Mouse (Mus musculus) megakaryocyte progenitor cell, adult 5-6 weeks (primary cell): ENCODE measurements around the gene Olfr1272. TPM values are rescaled to one million over a fixed set of nuclear protein-coding genes. Genes with fewer than 3 reads are reported as not detected.
"Not testable (repeated sequence)": the region's sequence is repeated elsewhere in the genome, so short reads cannot be mapped to it uniquely, and the experiment has no call there.

Source experiments
- ATAC-seq: replicated peaks from 2 replicates; pipeline ENCODE4 v1.8.0; 2016; ENCODE audit warnings: mild to moderate bottlenecking, moderate TSS enrichment, inconsistent platforms; ENCODE audit not compliant: poor library complexity
- total RNA-seq, 2 experiments: library from RNA; stranded (forward) in 1 of 2; stranded (reverse) in 1 of 2; fragments of 157-497, 149-512 nt in 1 of 2; fragments of 200-1000 nt in 1 of 2; gene quantifications; 2 replicates each; pipeline versions ENCODE4 v1.2.3 to v1.2.4; 2015 to 2017

Olfr1272 gene
- total RNA-seq (2015) (not detected in 2 replicates), total RNA-seq (2017) (not detected in 2 replicates)

GRCm38 (mm10) chr2:90292741-90293140 lies at the start of gene Olfr1272:
Gene Olfr1272, minus strand, starts transcription at chr2:90292841.
- ATAC-seq, result no peak

GRCm38 (mm10) chr2:90321900-90322299 lies 29.3 kb upstream of the Olfr1272 start, which contains the start of gene Gm13769:
Gene Gm13769, plus strand, starts transcription at chr2:90322200.
- ATAC-seq, result not testable (repeated sequence)

- no peak for ATAC-seq
Measured at GRCm38 (mm10) chr2:90270932-90271331, 21.7 kb downstream of the Olfr1272 start, which contains the start of gene Olfr1271. Gene Olfr1271, minus strand, starts transcription at chr2:90271032.

- no peak for ATAC-seq
Measured at GRCm38 (mm10) chr2:90257492-90257891, 35.1 kb downstream of the Olfr1272 start, which contains the start of gene Olfr142. Gene Olfr142, minus strand, starts transcription at chr2:90257592.

Other genes starting within 250 kb of the Olfr1272 start
- not detected in 2 replicates for gene Olfr140, start 229.2 kb downstream of the Olfr1272 start, total RNA-seq (2015)
- not detected in 2 replicates for gene Olfr140, start 229.2 kb downstream of the Olfr1272 start, total RNA-seq (2017)
- not detected in 2 replicates for gene Olfr1269, start 171.4 kb downstream of the Olfr1272 start, total RNA-seq (2015)
- gene Olfr1269, start 171.4 kb downstream of the Olfr1272 start, total RNA-seq (2017), result not detected in 2 replicates
- not detected in 2 replicates for gene Olfr32, start 150.5 kb downstream of the Olfr1272 start, total RNA-seq (2015)
- gene Olfr32, start 150.5 kb downstream of the Olfr1272 start, total RNA-seq (2017), result not detected in 2 replicates
- not detected in 2 replicates for gene Olfr1270, start 139.8 kb downstream of the Olfr1272 start, total RNA-seq (2015)
- not detected in 2 replicates for gene Olfr1270, start 139.8 kb downstream of the Olfr1272 start, total RNA-seq (2017)
- not detected in 2 replicates for gene Olfr1506, start 68.3 kb downstream of the Olfr1272 start, total RNA-seq (2015)
- gene Olfr1506, start 68.3 kb downstream of the Olfr1272 start, total RNA-seq (2017), result not detected in 2 replicates
- gene Olfr142, start 35.2 kb downstream of the Olfr1272 start, total RNA-seq (2015), result not detected in 2 replicates
- not detected in 2 replicates for gene Olfr142, start 35.2 kb downstream of the Olfr1272 start, total RNA-seq (2017)
- not detected in 2 replicates for gene Olfr1271, start 21.8 kb downstream of the Olfr1272 start, total RNA-seq (2015)
- gene Olfr1271, start 21.8 kb downstream of the Olfr1272 start, total RNA-seq (2017), result not detected in 2 replicates
- 0.17 TPM in 1 of 2 replicates, not detected in the other for gene Gm13769, start 29.4 kb upstream of the Olfr1272 start, total RNA-seq (2015)
- gene Gm13769, start 29.4 kb upstream of the Olfr1272 start, total RNA-seq (2017), result not detected in 2 replicates
- gene Olfr1274-ps, start 105.8 kb upstream of the Olfr1272 start, total RNA-seq (2015), result not detected in 2 replicates
- not detected in 2 replicates for gene Olfr1274-ps, start 105.8 kb upstream of the Olfr1272 start, total RNA-seq (2017)